Mouse (Mus musculus): Measurements from ENCODE around the gene Olfr1080. TPM values are rescaled to one million over a fixed set of nuclear protein-coding genes. Genes with fewer than 3 reads are reported as not detected.
"Not testable (repeated sequence)": the region's sequence is repeated elsewhere in the genome, so short reads cannot be mapped to it uniquely, and the experiment has no call there.

The Olfr1080 gene
- polyA plus RNA-seq (2015; fragmentation: Nextera tagmentation; extraction: Ambion mirVana): not detected in 2 replicates

- not testable (repeated sequence) for H3K9me3 ChIP-seq; H3K9ac ChIP-seq; H3K27me3 ChIP-seq (replicated peaks); H3K4me1 ChIP-seq; H3K4me3 ChIP-seq; H3K36me3 ChIP-seq (replicated peaks); H3K27ac ChIP-seq; H3K4me2 ChIP-seq; ATAC-seq (replicated peaks)
Measured at GRCm38 (mm10) chr2:86558135-86558534, at the start of gene Olfr1080. Olfr1080 (minus strand) TSS chr2:86558235.

GRCm38 (mm10) chr2:86598866-86599265 is 40.8 kb upstream of the Olfr1080 start, which contains the start of gene Olfr1082:
Olfr1082 (minus strand) TSS chr2:86598966.
- not testable (repeated sequence) for H3K27ac ChIP-seq; H3K4me3 ChIP-seq; H3K27me3 ChIP-seq (replicated peaks); ATAC-seq (replicated peaks); H3K9ac ChIP-seq; H3K4me1 ChIP-seq; H3K9me3 ChIP-seq; H3K4me2 ChIP-seq; H3K36me3 ChIP-seq (replicated peaks)
- WGBS: 55% methylated on average over 1 of the region's 1 CpGs

GRCm38 (mm10) chr2:86542380-86542779 is 15.7 kb downstream of the Olfr1080 start, which contains the start of gene Olfr1079:
Olfr1079 (minus strand) TSS chr2:86542480.
- H3K9me3 ChIP-seq: no peaks in the 10 kb centered on the region
- no peak within 1 kb of the TSS for H3K27ac ChIP-seq
- H3K9ac ChIP-seq: no peak within 1 kb of the TSS
- H3K27me3 ChIP-seq (replicated peaks): no peaks in the 10 kb centered on the region
- H3K4me2 ChIP-seq: no peak within 1 kb of the TSS
- no peak for ATAC-seq (replicated peaks)
- no peak within 1 kb of the TSS for H3K4me3 ChIP-seq
- 59% methylated on average over 1 of the region's 1 CpGs for WGBS
- H3K36me3 ChIP-seq (replicated peaks): no peaks in the 10 kb centered on the region
- no peaks in the 10 kb centered on the region for H3K4me1 ChIP-seq

GRCm38 (mm10) chr2:86530991-86531390 is 27.0 kb downstream of the Olfr1080 start:
- WGBS: 69% methylated on average over 1 of the region's 1 CpGs

GRCm38 (mm10) chr2:86508161-86508560 is 49.9 kb downstream of the Olfr1080 start, which contains the start of gene Olfr1076:
Olfr1076 (plus strand) TSS chr2:86508461.
- 82% methylated on average over 1 of the region's 1 CpGs for WGBS
- H3K4me3 ChIP-seq: no peak within 1 kb of the TSS
- no peak within 1 kb of the TSS for H3K9ac ChIP-seq
- H3K9me3 ChIP-seq: no peaks in the 10 kb centered on the region
- H3K4me1 ChIP-seq: no peaks in the 10 kb centered on the region
- H3K27me3 ChIP-seq (replicated peaks): no peaks in the 10 kb centered on the region
- no peaks in the 10 kb centered on the region for H3K36me3 ChIP-seq (replicated peaks)
- H3K27ac ChIP-seq: no peak within 1 kb of the TSS
- no peak within 1 kb of the TSS for H3K4me2 ChIP-seq
- no peak for ATAC-seq (replicated peaks)

More at GRCm38 (mm10) chr2:86530991-86531390, 27.0 kb downstream of the Olfr1080 start:
- no peak overlapping the region for H3K9ac ChIP-seq
- no peaks in the 10 kb centered on the region for H3K4me1 ChIP-seq
- no peak for ATAC-seq (replicated peaks)
- no peak overlapping the region for H3K4me3 ChIP-seq
- no peak overlapping the region for H3K4me2 ChIP-seq
- H3K27ac ChIP-seq: no peak overlapping the region
- no peaks in the 10 kb centered on the region for H3K27me3 ChIP-seq (replicated peaks)
- H3K9me3 ChIP-seq: no peaks in the 10 kb centered on the region
- H3K36me3 ChIP-seq (replicated peaks): no peaks in the 10 kb centered on the region

Other genes starting within 250 kb of the Olfr1080 start
- not detected in 2 replicates for gene Olfr1053, start 243.0 kb downstream of the Olfr1080 start, polyA plus RNA-seq (2015; fragmentation: Nextera tagmentation; extraction: Ambion mirVana)
- gene Olfr1054, start 222.8 kb downstream of the Olfr1080 start, polyA plus RNA-seq (2015; fragmentation: Nextera tagmentation; extraction: Ambion mirVana): not detected in 2 replicates
- not detected in 2 replicates for gene Olfr1055, start 208.0 kb downstream of the Olfr1080 start, polyA plus RNA-seq (2015; fragmentation: Nextera tagmentation; extraction: Ambion mirVana)
- gene Olfr1056, start 195.8 kb downstream of the Olfr1080 start, polyA plus RNA-seq (2015; fragmentation: Nextera tagmentation; extraction: Ambion mirVana): not detected in 2 replicates
- not detected in 2 replicates for gene Olfr1057, start 179.8 kb downstream of the Olfr1080 start, polyA plus RNA-seq (2015; fragmentation: Nextera tagmentation; extraction: Ambion mirVana)
- not detected in 2 replicates for gene Olfr1058, start 169.7 kb downstream of the Olfr1080 start, polyA plus RNA-seq (2015; fragmentation: Nextera tagmentation; extraction: Ambion mirVana)
- gene Olfr1061, start 144.2 kb downstream of the Olfr1080 start, polyA plus RNA-seq (2015; fragmentation: Nextera tagmentation; extraction: Ambion mirVana): not detected in 2 replicates
- gene Olfr1062, start 131.5 kb downstream of the Olfr1080 start, polyA plus RNA-seq (2015; fragmentation: Nextera tagmentation; extraction: Ambion mirVana): not detected in 2 replicates
- not detected in 2 replicates for gene Olfr1065, start 107.6 kb downstream of the Olfr1080 start, polyA plus RNA-seq (2015; fragmentation: Nextera tagmentation; extraction: Ambion mirVana)
- gene Olfr1066, start 102.0 kb downstream of the Olfr1080 start, polyA plus RNA-seq (2015; fragmentation: Nextera tagmentation; extraction: Ambion mirVana): not detected in 2 replicates
- not detected in 2 replicates for gene Olfr228, start 70.8 kb downstream of the Olfr1080 start, polyA plus RNA-seq (2015; fragmentation: Nextera tagmentation; extraction: Ambion mirVana)
- not detected in 2 replicates for gene Olfr1076, start 49.8 kb downstream of the Olfr1080 start, polyA plus RNA-seq (2015; fragmentation: Nextera tagmentation; extraction: Ambion mirVana)
- gene Olfr1079, start 15.8 kb downstream of the Olfr1080 start, polyA plus RNA-seq (2015; fragmentation: Nextera tagmentation; extraction: Ambion mirVana): not detected in 2 replicates
- not detected in 2 replicates for gene Olfr1082, start 40.7 kb upstream of the Olfr1080 start, polyA plus RNA-seq (2015; fragmentation: Nextera tagmentation; extraction: Ambion mirVana)
- not detected in 2 replicates for gene Olfr1084, start 81.5 kb upstream of the Olfr1080 start, polyA plus RNA-seq (2015; fragmentation: Nextera tagmentation; extraction: Ambion mirVana)
- gene Olfr1085, start 103.8 kb upstream of the Olfr1080 start, polyA plus RNA-seq (2015; fragmentation: Nextera tagmentation; extraction: Ambion mirVana): not detected in 2 replicates
- gene Olfr1086, start 121.9 kb upstream of the Olfr1080 start, polyA plus RNA-seq (2015; fragmentation: Nextera tagmentation; extraction: Ambion mirVana): not detected in 2 replicates
- not detected in 2 replicates for gene Olfr1087, start 140.2 kb upstream of the Olfr1080 start, polyA plus RNA-seq (2015; fragmentation: Nextera tagmentation; extraction: Ambion mirVana)
- not detected in 2 replicates for gene Olfr1089, start 175.5 kb upstream of the Olfr1080 start, polyA plus RNA-seq (2015; fragmentation: Nextera tagmentation; extraction: Ambion mirVana)
- gene Olfr1090, start 200.8 kb upstream of the Olfr1080 start, polyA plus RNA-seq (2015; fragmentation: Nextera tagmentation; extraction: Ambion mirVana): not detected in 2 replicates
- not detected in 2 replicates for gene Olfr1093, start 224.2 kb upstream of the Olfr1080 start, polyA plus RNA-seq (2015; fragmentation: Nextera tagmentation; extraction: Ambion mirVana)